Mouse (Mus musculus): Measurements from ENCODE around the gene Tmem169. TPM values are rescaled to one million over a fixed set of nuclear protein-coding genes. Genes with fewer than 3 reads are reported as not detected.

Gene Tmem169
- polyA plus RNA-seq, 1 experiment from 2014 or later: 17.4 TPM

- WGBS: 86% methylated on average over 4 of the region's 4 CpGs
- DNase-seq (ENCODE audit: low spot score): no peak
- H3K36me3 ChIP-seq: peaks cover 91% of the 10 kb centered on the region
Measured at GRCm38 (mm10) chr1:72315447-72315846, 31.3 kb downstream of the Tmem169 start.

GRCm38 (mm10) chr1:72316409-72316808, 32.2 kb downstream of the Tmem169 start:
- H3K36me3 ChIP-seq: peaks cover 91% of the 10 kb centered on the region
- 87% methylated on average over 8 of the region's 8 CpGs for WGBS

More at GRCm38 (mm10) chr1:72315447-72315846, 31.3 kb downstream of the Tmem169 start:
- peaks cover 1% of the 10 kb centered on the region; the same call in 1 of the 2 replicates for H3K4me1 ChIP-seq (replicated peaks)
- no peak overlapping the region for H3K4me3 ChIP-seq
- H3K9me3 ChIP-seq: no peaks in the 10 kb centered on the region
- H3K27me3 ChIP-seq (ENCODE audit: insufficient read depth, poor library complexity, severe bottlenecking): no peaks in the 10 kb centered on the region
- H3K27ac ChIP-seq: no peak overlapping the region

GRCm38 (mm10) chr1:72316901-72317300, 32.7 kb downstream of the Tmem169 start:
- 80% methylated on average over 7 of the region's 7 CpGs for WGBS
- H3K4me3 ChIP-seq: no peak overlapping the region
- H3K36me3 ChIP-seq: peaks cover 90% of the 10 kb centered on the region

More at GRCm38 (mm10) chr1:72316409-72316808, 32.2 kb downstream of the Tmem169 start:
- H3K27me3 ChIP-seq (ENCODE audit: insufficient read depth, poor library complexity, severe bottlenecking): no peaks in the 10 kb centered on the region
- H3K4me3 ChIP-seq: no peak overlapping the region
- DNase-seq (ENCODE audit: low spot score): no peak
- no peaks in the 10 kb centered on the region for H3K9me3 ChIP-seq
- no peak overlapping the region for H3K27ac ChIP-seq
- no peaks in the 10 kb centered on the region for H3K4me1 ChIP-seq (replicated peaks)

GRCm38 (mm10) chr1:72320759-72321158, 36.6 kb downstream of the Tmem169 start:
- no peaks in the 10 kb centered on the region for H3K4me1 ChIP-seq (replicated peaks)
- H3K27ac ChIP-seq: no peak overlapping the region
- 93% methylated on average over 5 of the region's 5 CpGs for WGBS

More at GRCm38 (mm10) chr1:72316901-72317300, 32.7 kb downstream of the Tmem169 start:
- Histone ChIP-seq H3K27ac (no peak overlapping the region), H3K4me1 (replicated peaks) (no peaks in the 10 kb centered on the region), H3K27me3 (ENCODE audit: insufficient read depth, poor library complexity, severe bottlenecking) (no peaks in the 10 kb centered on the region), H3K9me3 (no peaks in the 10 kb centered on the region)
- DNase-seq (ENCODE audit: low spot score): no peak

GRCm38 (mm10) chr1:72323248-72323647, 39.1 kb downstream of the Tmem169 start:
- 96% methylated on average over 4 of the region's 4 CpGs for WGBS
- no peaks in the 10 kb centered on the region for H3K9me3 ChIP-seq
- DNase-seq (ENCODE audit: low spot score): no peak
- no peaks in the 10 kb centered on the region for H3K4me1 ChIP-seq (replicated peaks)
- H3K27me3 ChIP-seq (ENCODE audit: insufficient read depth, poor library complexity, severe bottlenecking): no peaks in the 10 kb centered on the region
- no peak overlapping the region for H3K4me3 ChIP-seq
- no peak overlapping the region for H3K27ac ChIP-seq
- H3K36me3 ChIP-seq: peaks cover 97% of the 10 kb centered on the region

More at GRCm38 (mm10) chr1:72320759-72321158, 36.6 kb downstream of the Tmem169 start:
- no peak for DNase-seq (ENCODE audit: low spot score)
- Histone ChIP-seq H3K4me3 (no peak overlapping the region), H3K9me3 (no peaks in the 10 kb centered on the region), H3K36me3 (peaks cover 96% of the 10 kb centered on the region), H3K27me3 (ENCODE audit: insufficient read depth, poor library complexity, severe bottlenecking) (no peaks in the 10 kb centered on the region)

GRCm38 (mm10) chr1:72326162-72326821, 42.1 kb downstream of the Tmem169 start:
- Histone ChIP-seq H3K27ac (no peak overlapping the region), H3K27me3 (ENCODE audit: insufficient read depth, poor library complexity, severe bottlenecking) (no peaks in the 10 kb centered on the region), H3K9me3 (no peaks in the 10 kb centered on the region), H3K4me3 (no peak overlapping the region), H3K36me3 (peaks cover 95% of the 10 kb centered on the region), H3K4me1 (replicated peaks) (no peaks in the 10 kb centered on the region)
- 94% methylated on average over 11 of the region's 11 CpGs for WGBS
- DNase-seq (ENCODE audit: low spot score): no peak

GRCm38 (mm10) chr1:72334807-72335206, 50.6 kb downstream of the Tmem169 start:
- Histone ChIP-seq H3K27ac (no peak overlapping the region), H3K4me1 (replicated peaks) (no peaks in the 10 kb centered on the region), H3K9me3 (no peaks in the 10 kb centered on the region), H3K27me3 (ENCODE audit: insufficient read depth, poor library complexity, severe bottlenecking) (no peaks in the 10 kb centered on the region), H3K36me3 (peaks cover 91% of the 10 kb centered on the region), H3K4me3 (no peak overlapping the region)
- WGBS: 94% methylated on average over 11 of the region's 11 CpGs
- DNase-seq (ENCODE audit: low spot score): no peak

- DNase-seq (ENCODE audit: low spot score): no peak
- Histone ChIP-seq H3K27ac (no peak overlapping the region), H3K4me1 (replicated peaks) (no peaks in the 10 kb centered on the region), H3K27me3 (ENCODE audit: insufficient read depth, poor library complexity, severe bottlenecking) (no peaks in the 10 kb centered on the region), H3K9me3 (no peaks in the 10 kb centered on the region), H3K36me3 (peaks cover 89% of the 10 kb centered on the region), H3K4me3 (no peak overlapping the region)
- 97% methylated on average over 8 of the region's 8 CpGs for WGBS
Measured at GRCm38 (mm10) chr1:72336780-72337179, 52.6 kb downstream of the Tmem169 start.

- Histone ChIP-seq H3K9me3 (no peaks in the 10 kb centered on the region), H3K27ac (no peak overlapping the region), H3K4me3 (no peak overlapping the region), H3K4me1 (replicated peaks) (no peaks in the 10 kb centered on the region), H3K27me3 (ENCODE audit: insufficient read depth, poor library complexity, severe bottlenecking) (no peaks in the 10 kb centered on the region), H3K36me3 (peaks cover 91% of the 10 kb centered on the region)
- DNase-seq (ENCODE audit: low spot score): no peak
- 98% methylated on average over 5 of the region's 5 CpGs for WGBS
Measured at GRCm38 (mm10) chr1:72338341-72338740, 54.2 kb downstream of the Tmem169 start.

GRCm38 (mm10) chr1:72347873-72348272, 63.7 kb downstream of the Tmem169 start:
- Histone ChIP-seq H3K27ac (no peak overlapping the region), H3K27me3 (ENCODE audit: insufficient read depth, poor library complexity, severe bottlenecking) (no peaks in the 10 kb centered on the region), H3K9me3 (no peaks in the 10 kb centered on the region), H3K36me3 (peaks cover 86% of the 10 kb centered on the region), H3K4me1 (replicated peaks) (no peaks in the 10 kb centered on the region), H3K4me3 (no peak overlapping the region)
- DNase-seq (ENCODE audit: low spot score): no peak
- 80% methylated on average over 6 of the region's 6 CpGs for WGBS

Other genes with a start within 250 kb of the Tmem169 start
- gene Mreg, start 72.1 kb upstream of the Tmem169 start, polyA plus RNA-seq (2016; fragmentation: Nextera tagmentation; extraction: Ambion mirVana): 12.3 and 27.2 TPM in 2 replicates
- 21.2 and 22.8 TPM in 2 replicates for gene Pecr, start 55 bp upstream of the Tmem169 start, polyA plus RNA-seq (2016; fragmentation: Nextera tagmentation; extraction: Ambion mirVana)
- 48.1 and 50.2 TPM in 2 replicates for gene Xrcc5, start 23.1 kb downstream of the Tmem169 start, polyA plus RNA-seq (2016; fragmentation: Nextera tagmentation; extraction: Ambion mirVana)

Measured in hindbrain, embryonic 10.5 days (tissue).